Mouse (Mus musculus): ENCODE data around the gene Txn1.

Gene Txn1

GRCm38 (mm10) chr4:57896631-57897030, 59.6 kb downstream of the Txn1 start:
- no peak for ATAC-seq (ENCODE audit: low TSS enrichment)

- ATAC-seq (ENCODE audit: low TSS enrichment) = no peak
These were observed 60.3 kb downstream of the Txn1 start for GRCm38 (mm10) chr4:57895902-57896301.

- no peak for ATAC-seq (ENCODE audit: low TSS enrichment)
These were observed 61.1 kb downstream of the Txn1 start for GRCm38 (mm10) chr4:57895140-57895539.
